Mouse (Mus musculus): Measurements from ENCODE around the gene Hsd11b2.
A peak's percentile ranks its signal among the peaks of the same experiment; 100 is the strongest.

The Hsd11b2 gene

GRCm38 (mm10) chr8:105518436-105519313 is at the start of gene Hsd11b2:
Hsd11b2 (plus strand) TSS chr8:105518755.
- DNase-seq (ENCODE audit: low read depth, low spot score), result peak; percentile 57

GRCm38 (mm10) chr8:105469041-105469695 is 49.4 kb upstream of the Hsd11b2 start:
- DNase-seq (ENCODE audit: low read depth, low spot score), result peak; percentile 69

GRCm38 (mm10) chr8:105469816-105470215 is 48.7 kb upstream of the Hsd11b2 start:
- no peak for DNase-seq (ENCODE audit: low read depth, low spot score)

DNA sequence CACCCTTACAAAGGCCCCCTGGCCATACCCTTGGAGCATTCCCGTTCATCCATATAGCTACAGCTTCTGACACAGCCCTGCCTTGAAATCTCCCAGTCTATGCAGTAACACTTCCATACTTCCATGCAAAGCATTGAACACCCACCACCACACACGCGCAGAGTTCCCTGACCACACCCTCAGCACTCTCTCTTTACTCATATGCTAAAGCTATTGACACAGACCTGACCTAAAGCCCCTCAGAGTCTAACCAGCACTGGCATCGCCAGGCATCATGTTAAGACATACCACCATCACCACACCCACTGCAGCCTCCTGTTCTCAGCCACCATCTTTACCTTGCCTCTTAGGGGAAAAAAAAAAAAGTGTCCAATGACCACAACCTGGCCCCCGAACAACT is 48.3 kb upstream of the Hsd11b2 start:
- DNase-seq (ENCODE audit: low read depth, low spot score), result no peak

- no peak for DNase-seq (ENCODE audit: low read depth, low spot score)
Measured at GRCm38 (mm10) chr8:105470681-105471313, 47.8 kb upstream of the Hsd11b2 start.

GRCm38 (mm10) chr8:105471314-105472015 is 47.1 kb upstream of the Hsd11b2 start, which contains the start of gene Tppp3:
Tppp3 (minus strand) TSS chr8:105471526.
- peak; percentile 96 for DNase-seq (ENCODE audit: low read depth, low spot score)

GRCm38 (mm10) chr8:105472414-105472932 is 46.1 kb upstream of the Hsd11b2 start:
- no peak for DNase-seq (ENCODE audit: low read depth, low spot score)

- no peak for DNase-seq (ENCODE audit: low read depth, low spot score)
Measured at GRCm38 (mm10) chr8:105472983-105473382, 45.6 kb upstream of the Hsd11b2 start.

DNA sequence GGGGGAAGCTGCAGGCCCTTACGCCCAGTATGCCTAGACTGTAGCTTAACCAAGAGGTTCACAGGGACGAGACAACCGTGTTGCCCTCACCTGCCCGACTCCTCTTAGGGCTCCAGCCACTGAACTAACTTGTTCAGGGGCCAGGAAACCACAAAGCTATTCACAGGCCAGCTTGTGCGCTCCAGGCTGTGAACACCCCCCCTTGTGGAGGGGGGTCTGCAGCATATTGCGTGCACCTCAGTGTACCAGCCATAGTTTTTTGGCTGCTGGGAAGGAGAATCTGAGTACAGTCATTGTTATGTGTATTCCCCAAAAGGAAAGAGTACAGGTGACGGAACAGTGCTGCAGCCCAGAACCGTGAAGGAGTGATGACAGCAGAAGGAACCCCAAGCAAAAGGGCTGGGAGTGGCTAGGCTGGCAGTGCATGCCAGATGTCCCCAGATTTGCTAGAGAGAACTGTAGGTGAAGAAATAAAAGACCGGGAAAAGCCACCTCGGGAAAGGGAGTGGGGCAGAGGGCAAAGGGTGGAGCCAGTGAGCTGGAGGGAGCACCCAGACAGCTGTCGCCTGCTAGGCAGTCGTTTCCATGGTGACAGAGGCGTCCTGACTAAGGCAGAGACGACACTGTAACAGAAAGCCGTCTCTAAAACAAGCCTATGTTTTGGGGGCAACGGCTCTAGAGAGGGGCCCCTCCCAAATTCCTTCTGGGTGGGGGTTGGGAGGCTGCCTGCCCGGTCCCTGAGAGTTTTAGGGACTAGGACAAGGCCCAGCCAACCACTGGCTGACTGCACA is 44.5 kb upstream of the Hsd11b2 start:
- peak; percentile 77 for DNase-seq (ENCODE audit: low read depth, low spot score)

GRCm38 (mm10) chr8:105474680-105475079 is 43.9 kb upstream of the Hsd11b2 start:
- no peak for DNase-seq (ENCODE audit: low read depth, low spot score)

DNA sequence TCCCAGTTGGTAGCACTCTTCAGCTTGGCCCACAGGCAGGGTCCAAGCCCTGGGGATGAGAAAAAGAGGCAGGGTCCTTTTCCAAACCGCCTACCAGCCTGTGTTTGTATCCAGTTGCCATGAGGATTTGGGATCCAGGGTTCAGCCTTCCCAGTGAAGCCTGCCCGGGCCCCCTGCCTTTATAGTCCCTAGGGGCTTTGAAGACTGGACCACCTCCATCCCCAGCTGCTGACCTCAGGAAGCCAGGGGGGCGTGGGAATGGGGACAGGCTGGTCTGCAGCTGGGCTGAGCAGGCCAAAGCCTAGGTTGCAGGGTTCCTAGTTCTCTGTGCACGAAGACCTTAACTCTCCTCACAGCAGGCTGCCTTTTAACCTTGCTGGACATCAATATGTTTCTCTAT is 43.3 kb upstream of the Hsd11b2 start:
- DNase-seq (ENCODE audit: low read depth, low spot score), result no peak

DNA sequence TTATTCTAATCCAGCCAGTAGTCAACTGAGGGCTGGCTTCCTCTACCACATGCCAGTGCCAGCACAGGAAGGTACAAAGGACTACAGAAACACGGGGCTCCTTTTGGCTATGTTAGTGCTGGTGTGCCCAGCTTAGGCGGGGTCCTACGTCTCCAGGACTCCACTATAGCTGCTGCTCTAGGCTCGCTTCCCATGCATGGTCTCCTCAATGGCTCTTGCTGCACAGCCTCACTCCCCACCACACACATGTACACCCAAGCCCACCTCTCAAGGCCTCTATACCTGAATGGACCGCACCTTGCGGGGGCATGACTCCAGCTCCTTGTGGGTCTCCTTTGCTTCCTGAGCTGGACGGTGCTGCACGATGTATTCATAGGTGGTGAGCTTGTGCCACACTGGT is 42.8 kb upstream of the Hsd11b2 start:
- DNase-seq (ENCODE audit: low read depth, low spot score), result no peak

GRCm38 (mm10) chr8:105476161-105476560 is 42.4 kb upstream of the Hsd11b2 start:
- no peak for DNase-seq (ENCODE audit: low read depth, low spot score)

- peak; percentile 52 for DNase-seq (ENCODE audit: low read depth, low spot score)
Measured at GRCm38 (mm10) chr8:105476628-105477413, 41.7 kb upstream of the Hsd11b2 start.

DNA sequence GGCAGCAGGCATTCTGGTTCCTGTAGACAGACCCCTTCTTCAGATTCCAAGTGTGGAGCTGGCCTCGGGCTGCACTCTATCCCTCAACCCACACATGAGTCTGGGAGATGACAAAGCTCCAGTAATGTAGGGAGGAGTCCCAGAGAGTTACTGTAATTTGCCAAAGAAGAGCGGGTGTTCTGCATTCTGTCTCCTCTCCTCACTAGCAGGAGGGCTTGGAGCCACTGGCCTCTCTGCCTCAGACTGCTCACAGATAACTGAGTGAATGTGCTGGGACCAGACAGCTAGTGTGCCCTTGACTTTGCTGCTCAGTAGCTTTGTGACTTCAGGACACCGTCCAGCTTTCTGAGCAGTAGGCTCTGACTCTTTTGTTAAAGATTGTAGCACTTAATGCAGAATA is 40.8 kb upstream of the Hsd11b2 start:
- no peak for DNase-seq (ENCODE audit: low read depth, low spot score)

- no peak for DNase-seq (ENCODE audit: low read depth, low spot score)
Measured at GRCm38 (mm10) chr8:105481013-105481412, 37.5 kb upstream of the Hsd11b2 start.

- peak; percentile 73 for DNase-seq (ENCODE audit: low read depth, low spot score)
Measured at GRCm38 (mm10) chr8:105481453-105481852, 37.1 kb upstream of the Hsd11b2 start.

GRCm38 (mm10) chr8:105482123-105482522 is 36.4 kb upstream of the Hsd11b2 start:
- DNase-seq (ENCODE audit: low read depth, low spot score), result no peak

GRCm38 (mm10) chr8:105483212-105484029 is 35.1 kb upstream of the Hsd11b2 start:
- DNase-seq (ENCODE audit: low read depth, low spot score), result peak; percentile 67
